Mouse (Mus musculus): ENCODE data around the gene Slk. TPM values are rescaled to one million over a fixed set of nuclear protein-coding genes. Genes with fewer than 3 reads are reported as not detected.

Gene Slk
- polyA plus RNA-seq, 1 experiment from 2014 or later, result 8.5 TPM

DNA sequence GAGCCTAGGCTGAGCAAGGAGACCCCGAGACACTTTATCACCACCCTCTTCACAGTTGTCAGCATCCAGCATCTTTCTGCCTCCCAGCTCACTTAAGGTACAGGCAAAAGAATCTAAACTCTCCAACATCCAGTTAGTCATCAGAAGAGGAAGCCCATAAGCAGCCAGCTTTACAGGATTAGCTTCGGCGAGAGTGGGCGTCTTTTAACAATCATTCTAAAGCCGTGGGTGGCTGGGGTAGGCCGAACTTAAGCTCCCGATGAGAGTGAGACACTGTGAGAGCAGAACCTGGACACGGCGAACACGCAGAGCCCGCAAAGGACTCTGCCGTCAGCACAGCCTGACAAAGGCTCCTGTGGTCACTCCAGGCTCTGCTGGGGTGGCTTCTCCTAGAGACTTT, 99.2 kb downstream of the Slk start:
- Histone ChIP-seq H3K27me3 (replicated peaks; ENCODE audit: control insufficient read depth, insufficient read depth, low read length) (no peaks in the 10 kb centered on the region), H3K36me3 (ENCODE audit: control insufficient read depth, insufficient read depth, low read length) (no peaks in the 10 kb centered on the region), H3K4me1 (ENCODE audit: control insufficient read depth, insufficient read depth, low read length) (no peaks in the 10 kb centered on the region), H3K9ac (ENCODE audit: low read length) (no peak overlapping the region), H3K27ac (ENCODE audit: low read depth, low read length) (no peak overlapping the region), H3K9me3 (replicated peaks; ENCODE audit: control insufficient read depth, low read length) (no peaks in the 10 kb centered on the region), H3K4me3 (ENCODE audit: low read depth, low read length) (no peak overlapping the region), H3K4me2 (ENCODE audit: low read length) (no peak overlapping the region)
- ATAC-seq, result no peak
- WGBS, result 72% methylated on average over 12 of the region's 12 CpGs
- no peak for DNase-seq (ENCODE audit: low spot score)

DNA sequence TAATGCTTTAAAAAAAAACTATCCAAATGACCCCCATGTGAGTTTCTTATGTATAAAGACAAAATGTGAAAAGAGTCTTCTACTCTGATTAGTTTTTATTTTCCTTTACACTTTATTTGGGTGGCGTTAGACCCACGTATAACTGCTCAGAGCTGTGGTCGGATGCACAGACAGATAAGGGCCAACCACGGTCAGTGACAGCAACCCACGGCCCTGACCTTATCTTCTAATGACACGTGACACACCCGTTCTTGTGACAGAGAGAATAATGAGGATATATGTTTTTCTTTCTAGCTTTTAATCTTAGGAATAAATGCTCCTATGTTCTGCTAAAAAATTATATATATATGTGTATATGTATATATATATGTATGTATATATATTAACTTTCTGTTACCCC, 110.1 kb downstream of the Slk start:
- Histone ChIP-seq H3K9ac (ENCODE audit: low read length) (no peak overlapping the region), H3K9me3 (replicated peaks; ENCODE audit: control insufficient read depth, low read length) (no peaks in the 10 kb centered on the region), H3K36me3 (ENCODE audit: control insufficient read depth, insufficient read depth, low read length) (no peaks in the 10 kb centered on the region), H3K4me1 (ENCODE audit: control insufficient read depth, insufficient read depth, low read length) (no peaks in the 10 kb centered on the region), H3K4me3 (ENCODE audit: low read depth, low read length) (no peak overlapping the region), H3K4me2 (ENCODE audit: low read length) (no peak overlapping the region), H3K27me3 (replicated peaks; ENCODE audit: control insufficient read depth, insufficient read depth, low read length) (no peaks in the 10 kb centered on the region), H3K27ac (ENCODE audit: low read depth, low read length) (no peak overlapping the region)
- ATAC-seq (no peak), DNase-seq (ENCODE audit: low spot score) (no peak)
- 92% methylated on average over 7 of the region's 7 CpGs for WGBS

DNA sequence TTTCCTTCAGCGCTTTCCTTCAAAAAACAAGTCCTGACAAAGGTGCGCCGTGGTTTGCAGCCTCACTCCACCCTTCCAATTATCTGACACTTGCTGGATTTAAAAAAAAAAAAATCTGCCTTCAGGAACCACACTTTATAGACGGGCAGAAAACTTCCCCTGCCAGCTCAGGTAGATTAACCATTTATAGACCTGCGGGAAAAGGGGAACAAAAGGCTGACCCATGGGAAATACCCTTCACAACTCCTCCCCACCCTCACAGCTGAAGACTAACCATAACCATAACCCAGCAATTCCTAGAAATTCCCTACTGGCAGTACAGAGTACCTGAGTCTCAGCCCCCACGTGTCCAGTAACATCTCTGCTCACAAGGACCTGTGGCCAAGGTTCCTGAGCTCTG, 112.5 kb downstream of the Slk start, which contains the start of gene Col17a1:
TSS of gene Col17a1 (minus strand) at position 101 of the 400 bp plus-strand sequence.
- no peaks in the 10 kb centered on the region for H3K9me3 ChIP-seq (replicated peaks; ENCODE audit: control insufficient read depth, low read length)
- no peaks in the 10 kb centered on the region for H3K4me1 ChIP-seq (ENCODE audit: control insufficient read depth, insufficient read depth, low read length)
- no peak within 1 kb of the TSS for H3K27ac ChIP-seq (ENCODE audit: low read depth, low read length)
- WGBS, result 81% methylated on average over 6 of the region's 6 CpGs
- no peak within 1 kb of the TSS for H3K4me3 ChIP-seq (ENCODE audit: low read depth, low read length)
- DNase-seq (ENCODE audit: low spot score), result no peak
- H3K36me3 ChIP-seq (ENCODE audit: control insufficient read depth, insufficient read depth, low read length), result no peaks in the 10 kb centered on the region
- no peak within 1 kb of the TSS for H3K9ac ChIP-seq (ENCODE audit: low read length)
- no peaks in the 10 kb centered on the region for H3K27me3 ChIP-seq (replicated peaks; ENCODE audit: control insufficient read depth, insufficient read depth, low read length)
- ATAC-seq, result no peak
- H3K4me2 ChIP-seq (ENCODE audit: low read length), result no peak within 1 kb of the TSS

Other genes starting within 250 kb of the Slk start
- 3.0 and 3.4 TPM in 2 replicates for gene Sh3pxd2a, start 115.3 kb upstream of the Slk start, polyA plus RNA-seq (2014; fragmentation: Nextera tagmentation; extraction: Ambion mirVana)
- 39.0 and 41.6 TPM in 2 replicates for gene Stn1, start 42.2 kb upstream of the Slk start, polyA plus RNA-seq (2014; fragmentation: Nextera tagmentation; extraction: Ambion mirVana)
- gene Col17a1, start 112.4 kb downstream of the Slk start, polyA plus RNA-seq (2014; fragmentation: Nextera tagmentation; extraction: Ambion mirVana), result 0.12 and 0.15 TPM in 2 replicates
- gene Sfr1, start 152.0 kb downstream of the Slk start, polyA plus RNA-seq (2014; fragmentation: Nextera tagmentation; extraction: Ambion mirVana), result 206 and 212 TPM in 2 replicates